Mouse (Mus musculus) bone marrow macrophage, adult 2 months (primary cell): ENCODE data around the gene Eml3. TPM values are rescaled to one million over a fixed set of nuclear protein-coding genes. Genes with fewer than 3 reads are reported as not detected.

Experiments used
- H3K27ac ChIP-seq: 2 replicates; pipeline ENCODE4 v1.5.1; 2012; ENCODE audit warnings: low read depth, low read length; ENCODE audit not compliant: insufficient read depth
- H3K4me1 ChIP-seq: 2 replicates; pipeline ENCODE4 v1.6.1; 2012; ENCODE audit warnings: low read length; ENCODE audit not compliant: control insufficient read depth, insufficient read depth
- H3K4me3 ChIP-seq: 2 replicates; pipeline ENCODE4 v1.5.1; 2012; ENCODE audit warnings: mild to moderate bottlenecking, low read length, moderate library complexity; ENCODE audit not compliant: insufficient read depth
- CTCF ChIP-seq: IDR thresholded peaks from 2 replicates; pipeline ENCODE4 v1.5.1; 2012; ENCODE audit warnings: low read depth, mild to moderate bottlenecking, low read length, moderate library complexity
- POLR2A ChIP-seq: IDR thresholded peaks from 2 replicates; pipeline ENCODE4 v1.6.1; 2012; ENCODE audit warnings: mild to moderate bottlenecking, low read depth, low read length, borderline replicate concordance
- polyA plus RNA-seq: library from polyadenylated mRNA; stranded (reverse); fragments of >200 nt; gene quantifications from 2 replicates; pipeline ENCODE4 v1.2.4, GENCODE M21; 2012; ENCODE audit not compliant: missing spikeins, insufficient read depth, insufficient read length

Eml3 gene
- polyA plus RNA-seq, 1 experiment: 33.1 TPM

- TF ChIP-seq POLR2A (no peak), CTCF (no peak)
- Histone ChIP-seq H3K4me1 (peaks cover 56% of the 10 kb centered on the region), H3K27ac (peak overlapping the region; percentile 99), H3K4me3 (peak overlapping the region; percentile 20; the same call in 1 of the 2 replicates)
These were observed 53.8 kb downstream of the Eml3 start for GRCm38 (mm10) chr19:8983150-8983650.

- H3K4me3 ChIP-seq: 0 out of 2 replicates have a peak overlapping the region, but pooled peaks have one; percentile 20
- H3K4me1 ChIP-seq: peaks cover 64% of the 10 kb centered on the region
- TF ChIP-seq POLR2A: no peak
- no peak for TF ChIP-seq CTCF
- peak overlapping the region; percentile 99 for H3K27ac ChIP-seq
These were observed 55.0 kb downstream of the Eml3 start for GRCm38 (mm10) chr19:8984255-8984868.

- Histone ChIP-seq H3K27ac (no peak overlapping the region), H3K4me3 (no peak overlapping the region), H3K4me1 (peaks cover 58% of the 10 kb centered on the region)
- TF ChIP-seq POLR2A (no peak), CTCF (no peak)
These were observed 56.5 kb downstream of the Eml3 start for GRCm38 (mm10) chr19:8985891-8986290.

- Histone ChIP-seq H3K4me3 (no peak overlapping the region), H3K4me1 (peaks cover 47% of the 10 kb centered on the region), H3K27ac (no peak overlapping the region)
- TF ChIP-seq CTCF (no peak), POLR2A (no peak)
These were observed 58.5 kb downstream of the Eml3 start for GRCm38 (mm10) chr19:8987816-8988215.

GRCm38 (mm10) chr19:8988346-8989065, 59.2 kb downstream of the Eml3 start:
- TF ChIP-seq CTCF: no peak
- no peak for TF ChIP-seq POLR2A
- no peak overlapping the region; the same call in 1 of the 2 replicates for H3K27ac ChIP-seq
- peak overlapping the region; percentile 97 for H3K4me3 ChIP-seq
- peaks cover 48% of the 10 kb centered on the region for H3K4me1 ChIP-seq

GRCm38 (mm10) chr19:8989066-8989566, 59.8 kb downstream of the Eml3 start, which contains the start of gene Ahnak:
Ahnak (plus strand) TSS chr19:8989284.
- peaks cover 47% of the 10 kb centered on the region for H3K4me1 ChIP-seq
- TF ChIP-seq POLR2A: no peak; the same call in 1 of the 2 replicates
- TF ChIP-seq CTCF: no peak
- peak within 1 kb of the TSS; percentile 97 for H3K4me3 ChIP-seq
- H3K27ac ChIP-seq: peak within 1 kb of the TSS; percentile 88

- Histone ChIP-seq H3K4me3 (peak overlapping the region; percentile 97), H3K4me1 (peaks cover 51% of the 10 kb centered on the region), H3K27ac (peak overlapping the region; percentile 88)
- no peak for TF ChIP-seq POLR2A
- no peak for TF ChIP-seq CTCF
These were observed 60.4 kb downstream of the Eml3 start for GRCm38 (mm10) chr19:8989567-8990431.

GRCm38 (mm10) chr19:8990432-8991102, 61.2 kb downstream of the Eml3 start:
- Histone ChIP-seq H3K4me3 (peak overlapping the region; percentile 97), H3K27ac (peak overlapping the region; percentile 88), H3K4me1 (peaks cover 51% of the 10 kb centered on the region)
- TF ChIP-seq POLR2A (no peak), CTCF (no peak)

Other genes with a start within 250 kb of the Eml3 start
- 160 and 172 TPM in 2 replicates for gene Slc3a2, start 206.2 kb upstream of the Eml3 start, polyA plus RNA-seq
- 22.2 and 25.8 TPM in 2 replicates for gene Wdr74, start 193.7 kb upstream of the Eml3 start, polyA plus RNA-seq
- gene 1700092M07Rik, start 188.8 kb upstream of the Eml3 start, polyA plus RNA-seq: not detected in 2 replicates
- 84.2 and 100 TPM in 2 replicates for gene Stx5a, start 188.1 kb upstream of the Eml3 start, polyA plus RNA-seq
- gene Nxf1, start 172.5 kb upstream of the Eml3 start, polyA plus RNA-seq: 142 and 162 TPM in 2 replicates
- 28.3 and 34.4 TPM in 2 replicates for gene Tmem223, start 158.6 kb upstream of the Eml3 start, polyA plus RNA-seq
- gene Tmem179b, start 155.1 kb upstream of the Eml3 start, polyA plus RNA-seq: 147 and 148 TPM in 2 replicates
- gene Taf6l, start 143.1 kb upstream of the Eml3 start, polyA plus RNA-seq: 14.8 and 18.1 TPM in 2 replicates
- 62.4 and 62.5 TPM in 2 replicates for gene Polr2g, start 131.0 kb upstream of the Eml3 start, polyA plus RNA-seq
- 2.0 and 2.4 TPM in 2 replicates for gene Zbtb3, start 127.0 kb upstream of the Eml3 start, polyA plus RNA-seq
- 37.6 and 38.7 TPM in 2 replicates for gene Ttc9c, start 110.2 kb upstream of the Eml3 start, polyA plus RNA-seq
- gene Hnrnpul2, start 109.5 kb upstream of the Eml3 start, polyA plus RNA-seq: 94.2 and 102 TPM in 2 replicates
- 45.4 and 59.2 TPM in 2 replicates for gene AC129217.1, start 99.8 kb upstream of the Eml3 start, polyA plus RNA-seq
- 77.4 and 81.8 TPM in 2 replicates for gene Bscl2, start 92.1 kb upstream of the Eml3 start, polyA plus RNA-seq
- not detected in 2 replicates for gene Gng3, start 90.4 kb upstream of the Eml3 start, polyA plus RNA-seq
- gene Lrrn4cl, start 78.8 kb upstream of the Eml3 start, polyA plus RNA-seq: not detected in 2 replicates
- 193 and 215 TPM in 2 replicates for gene Ubxn1, start 58.1 kb upstream of the Eml3 start, polyA plus RNA-seq
- gene Uqcc3, start 48.6 kb upstream of the Eml3 start, polyA plus RNA-seq: 37.2 and 40.9 TPM in 2 replicates
- gene Lbhd1, start 45.8 kb upstream of the Eml3 start, polyA plus RNA-seq: 12.6 and 13.7 TPM in 2 replicates
- gene Gm49403, start 45.6 kb upstream of the Eml3 start, polyA plus RNA-seq: not detected in 2 replicates
- gene 1810009A15Rik, start 40.7 kb upstream of the Eml3 start, polyA plus RNA-seq: 40.1 and 43.1 TPM in 2 replicates
- gene Gm49416, start 40.6 kb upstream of the Eml3 start, polyA plus RNA-seq: 4.9 TPM in 1 of 2 replicates, not detected in the other
- 11.5 and 11.8 TPM in 2 replicates for gene Ints5, start 36.5 kb upstream of the Eml3 start, polyA plus RNA-seq
- gene Ganab, start 31.5 kb upstream of the Eml3 start, polyA plus RNA-seq: 82.5 and 91.3 TPM in 2 replicates
- gene B3gat3, start 9.2 kb upstream of the Eml3 start, polyA plus RNA-seq: 35.5 and 40.8 TPM in 2 replicates
- 2.5 and 3.6 TPM in 2 replicates for gene Rom1, start 196 bp upstream of the Eml3 start, polyA plus RNA-seq
- gene Mta2, start 12.3 kb downstream of the Eml3 start, polyA plus RNA-seq: 78.6 and 81.2 TPM in 2 replicates
- gene Tut1, start 24.3 kb downstream of the Eml3 start, polyA plus RNA-seq: 12.5 and 14.6 TPM in 2 replicates
- 220 and 226 TPM in 2 replicates for gene Eef1g, start 37.5 kb downstream of the Eml3 start, polyA plus RNA-seq
- 440 and 513 TPM in 2 replicates for gene Ahnak, start 59.7 kb downstream of the Eml3 start, polyA plus RNA-seq
- not detected in 2 replicates for gene Scgb1a1, start 158.4 kb downstream of the Eml3 start, polyA plus RNA-seq
- gene Asrgl1, start 206.1 kb downstream of the Eml3 start, polyA plus RNA-seq: 4.0 and 6.0 TPM in 2 replicates